Mouse (Mus musculus) adrenal gland, postnatal 14 days (tissue): ENCODE data around the gene Ezh1. TPM values are rescaled to one million over a fixed set of nuclear protein-coding genes. Genes with fewer than 3 reads are reported as not detected.
A peak's percentile ranks its signal among the peaks of the same experiment; 100 is the strongest.

Experiments used
- DNase-seq: peaks from one replicate; pipeline ENCODE4 v3.0.0; 2021; ENCODE audit warnings: mixed read lengths
- long read RNA-seq, 2 experiments: library from polyadenylated mRNA; stranded (forward); transcript quantifications; one replicate each; pipeline ENCODE4 v2.0.0; 2021
- total RNA-seq: library from RNA; stranded (reverse); gene quantifications from 2 replicates; pipeline ENCODE4 v1.2.3, GENCODE M21; 2021

The Ezh1 gene
- 28.8 and 37.7 TPM in 2 replicates for total RNA-seq
- long read RNA-seq, experiment 1, full-length matches to known transcripts, result 6 of 25 reads
- long read RNA-seq, experiment 1, partial matches to known transcripts, result 9 of 25 reads
- long read RNA-seq, experiment 1, other reads (novel, unspliced or antisense), result 10 of 25 reads
- long read RNA-seq, experiment 2, full-length matches to known transcripts, result 6 of 19 reads
- long read RNA-seq, experiment 2, partial matches to known transcripts, result 5 of 19 reads
- long read RNA-seq, experiment 2, other reads (novel, unspliced or antisense), result 8 of 19 reads

- peak; percentile 93 for DNase-seq
Measured at GRCm38 (mm10) chr11:101226065-101226701, at the start of gene Ezh1. Gene Ezh1, minus strand, starts transcription at chr11:101226463.

- no peak for DNase-seq
Measured at GRCm38 (mm10) chr11:101275309-101275708, 49.0 kb upstream of the Ezh1 start.

DNA sequence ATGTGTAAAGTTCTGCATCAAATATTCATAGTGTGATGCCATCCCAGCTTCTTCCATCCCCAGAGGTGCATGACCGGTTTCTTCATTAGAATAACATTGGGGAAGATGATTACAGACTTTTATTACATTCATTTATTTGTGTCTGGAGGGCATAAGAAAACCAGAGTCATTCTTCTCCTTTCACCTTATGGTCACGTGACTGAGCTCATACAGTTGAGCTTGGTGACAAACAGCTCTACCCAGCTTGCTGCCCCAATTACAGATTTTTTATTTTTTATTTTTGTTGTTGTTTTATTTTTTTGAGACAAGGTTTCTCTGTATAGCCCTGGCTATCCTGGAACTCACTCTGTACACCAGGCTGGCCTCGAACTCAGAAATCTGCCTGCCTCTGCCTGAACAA is 46.2 kb upstream of the Ezh1 start:
- no peak for DNase-seq

- peak; percentile 59 for DNase-seq
Measured at GRCm38 (mm10) chr11:101269577-101270116, 43.4 kb upstream of the Ezh1 start.

DNA sequence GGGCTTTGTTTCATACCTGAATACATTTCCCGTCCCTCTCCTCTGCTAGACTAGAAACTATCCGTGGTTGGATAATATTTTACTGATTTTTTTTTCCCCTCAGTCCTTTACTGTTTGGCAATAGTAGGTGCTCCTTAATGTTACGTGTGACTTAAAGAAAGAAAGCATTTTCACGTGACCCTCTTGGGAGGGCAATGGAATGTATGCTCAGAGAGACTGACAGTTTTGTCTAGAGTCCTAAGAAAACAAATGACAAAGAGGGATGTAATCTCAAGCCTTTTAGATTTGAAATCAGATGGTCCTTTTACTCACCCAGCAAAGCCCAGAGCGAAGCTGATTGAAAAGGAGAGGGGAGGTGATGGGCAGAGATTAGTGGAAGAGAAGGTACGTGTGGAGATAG is 39.6 kb upstream of the Ezh1 start:
- no peak for DNase-seq

- DNase-seq, result peak; percentile 8
Measured at GRCm38 (mm10) chr11:101264954-101265471, 38.8 kb upstream of the Ezh1 start.

DNA sequence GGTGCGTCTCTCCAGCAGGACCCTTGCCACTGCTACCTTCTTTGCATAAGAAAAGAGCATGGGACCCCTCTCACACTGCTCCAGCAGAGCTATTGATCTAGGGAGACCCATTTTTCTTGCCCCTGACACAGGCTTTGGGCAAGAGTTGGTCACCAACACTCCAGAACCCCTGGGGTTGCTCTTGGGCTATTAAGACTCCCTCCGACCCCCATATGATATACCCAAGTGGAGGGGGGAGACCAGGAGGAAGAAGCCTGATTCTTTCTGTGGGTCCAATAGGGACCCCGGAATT is 37.7 kb upstream of the Ezh1 start:
- DNase-seq, result no peak

DNA sequence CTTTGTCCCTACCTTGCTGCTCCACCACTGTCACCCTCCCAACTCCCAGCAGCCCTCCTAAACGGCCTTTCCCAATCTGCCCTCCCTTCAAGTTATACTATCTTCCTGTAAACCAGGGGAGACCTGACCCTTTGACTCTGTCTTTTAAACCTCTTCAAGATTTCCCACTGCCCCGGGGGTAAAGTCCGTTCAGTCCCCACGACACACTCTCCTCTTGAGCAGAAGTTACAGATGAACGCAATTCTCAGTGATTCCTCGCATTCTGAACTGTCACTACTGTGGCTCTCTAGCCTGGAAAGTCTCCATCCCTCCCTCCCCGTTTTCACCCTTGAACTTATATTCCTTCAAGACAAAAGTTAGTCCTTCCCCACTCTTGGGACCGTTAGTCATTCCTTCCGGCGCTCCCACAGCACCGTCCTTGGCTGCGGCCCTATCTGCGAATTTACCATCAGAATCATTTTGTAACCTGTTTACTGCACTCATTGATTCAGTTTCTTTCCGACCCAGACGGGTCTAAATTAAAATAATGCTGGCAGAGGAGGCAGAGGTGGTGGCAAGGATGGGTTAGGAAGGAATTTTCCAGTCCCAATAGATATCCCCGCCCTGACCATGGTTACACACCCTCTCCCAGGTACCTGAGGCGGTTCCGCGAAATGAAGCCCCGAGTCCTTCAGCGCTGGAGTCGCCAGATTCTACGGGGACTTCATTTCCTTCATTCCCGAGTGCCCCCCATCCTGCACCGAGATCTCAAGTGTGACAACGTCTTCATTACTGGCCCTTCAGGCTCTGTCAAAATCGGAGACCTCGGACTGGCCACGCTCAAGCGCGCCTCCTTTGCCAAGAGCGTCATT is 37.1 kb upstream of the Ezh1 start:
- DNase-seq, result peak; percentile 34

GRCm38 (mm10) chr11:101262272-101262967 is 36.2 kb upstream of the Ezh1 start:
- no peak for DNase-seq

GRCm38 (mm10) chr11:101260826-101261380 is 34.6 kb upstream of the Ezh1 start:
- DNase-seq, result no peak

GRCm38 (mm10) chr11:101259948-101260825 is 33.9 kb upstream of the Ezh1 start, which contains the start of gene Wnk4:
Gene Wnk4, plus strand, starts transcription at chr11:101260567.
- DNase-seq, result peak; percentile 80

GRCm38 (mm10) chr11:101259261-101259712 is 33.0 kb upstream of the Ezh1 start:
- DNase-seq, result peak; percentile 36

DNA sequence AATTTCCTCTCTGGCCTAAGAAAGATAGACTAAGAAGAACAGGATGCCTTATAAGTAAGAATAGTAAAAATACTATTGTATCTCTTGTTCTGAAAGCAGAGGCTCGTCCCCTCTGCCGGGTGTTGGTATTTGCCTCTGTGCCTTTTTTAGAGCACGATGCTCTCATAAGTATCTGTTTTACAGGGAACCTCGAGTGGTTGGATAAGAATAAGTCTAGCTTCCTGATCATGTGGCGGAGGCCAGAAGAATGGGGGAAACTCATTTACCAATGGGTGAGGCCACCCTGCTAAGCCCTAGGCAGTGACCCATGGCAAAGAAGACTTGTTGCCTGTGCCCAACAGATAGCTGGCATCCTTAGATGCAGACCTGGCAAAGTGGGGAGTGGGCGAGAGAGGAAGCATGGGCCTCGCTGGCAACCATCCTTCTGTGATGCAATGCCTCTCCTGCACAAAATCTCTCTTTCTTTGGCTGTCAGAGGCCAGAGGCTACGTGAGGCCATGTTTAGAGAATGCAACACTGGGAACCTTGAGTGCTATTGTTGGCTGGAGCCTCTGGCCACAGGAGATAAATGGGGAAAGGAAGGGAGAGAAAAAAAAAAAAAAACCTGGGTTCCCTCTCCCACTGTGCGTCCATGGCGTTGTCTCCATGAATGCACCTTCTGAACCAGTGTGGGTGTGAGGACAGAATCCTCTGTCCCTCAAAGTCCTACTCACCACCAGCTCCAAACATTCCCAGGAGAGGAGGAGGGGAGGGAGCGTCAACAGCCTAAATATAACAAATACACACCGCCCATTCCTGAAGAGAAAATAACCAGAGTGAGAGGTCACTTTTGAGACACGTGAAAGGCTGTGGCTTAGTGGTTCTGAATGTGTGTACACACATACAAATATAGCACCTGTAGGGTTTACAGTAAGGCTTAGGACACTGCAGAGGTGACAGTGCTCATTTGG is 29.8 kb upstream of the Ezh1 start:
- DNase-seq, result peak; percentile 14

- peak; percentile 92 for DNase-seq
Measured at GRCm38 (mm10) chr11:101253613-101254389, 27.5 kb upstream of the Ezh1 start, which contains the start of gene Vps25. Gene Vps25, plus strand, starts transcription at chr11:101253707.

- DNase-seq, result peak; percentile 22
Measured at GRCm38 (mm10) chr11:101252941-101253340, 26.7 kb upstream of the Ezh1 start.

DNA sequence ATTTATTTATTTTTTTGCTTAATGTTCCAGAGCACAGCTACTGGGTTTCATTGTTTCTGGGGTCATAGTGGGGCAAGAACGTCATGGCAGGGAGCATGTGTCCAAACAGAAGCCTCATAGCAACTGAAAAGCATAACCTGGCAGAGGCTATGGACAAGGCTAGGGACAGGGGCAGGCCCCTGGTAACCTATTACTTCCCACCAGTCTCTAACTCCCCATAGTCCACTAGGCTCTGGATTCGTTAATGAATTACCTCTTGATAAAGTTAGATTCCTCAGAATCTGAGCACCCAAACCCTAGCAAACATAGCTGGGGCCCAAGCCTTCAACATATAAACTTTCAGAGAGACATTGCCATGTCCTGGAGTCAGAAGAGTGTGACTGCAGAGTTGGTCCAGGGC is 24.8 kb upstream of the Ezh1 start:
- DNase-seq, result no peak

GRCm38 (mm10) chr11:101248258-101248994 is 22.2 kb upstream of the Ezh1 start:
- DNase-seq, result peak; percentile 74
